Comparison of ENCODE assay signal across 10 mouse cellular contexts in the genomic region with DNA sequence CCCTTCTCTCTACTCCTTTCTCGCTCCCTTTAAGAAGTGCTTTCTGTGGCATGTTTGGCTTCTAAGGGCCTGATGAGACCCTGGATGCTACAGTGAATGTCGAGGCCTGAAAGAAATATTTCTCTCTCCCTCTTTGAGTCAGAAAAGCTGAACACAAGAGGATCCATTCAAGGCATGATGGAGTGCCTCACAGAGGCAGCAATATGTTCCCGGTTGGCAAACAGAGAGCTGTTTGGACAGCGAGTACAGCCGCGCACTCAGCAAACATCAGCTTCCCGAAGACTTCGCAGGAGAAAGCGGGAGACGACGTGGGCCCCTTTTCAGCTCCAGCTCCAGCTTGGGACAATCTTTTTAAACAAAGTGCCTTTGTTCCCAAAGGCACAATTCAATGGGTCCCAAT.
A peak's percentile ranks its signal among the peaks of the same experiment; 100 is the strongest.
DNase-seq lines count a peak whose midpoint lies in the region; ATAC-seq lines count a peak whose summit lies in the region.
"Had no signal": no experiment of that assay in that cellular context is flagged by ENCODE, and none has a peak within 500 bp of the region (broad histone marks: within the 10 kb centered on the region; RNA-seq: fewer than 3 reads in every experiment).

No protein-coding gene starts in this region.

- no peak overlapping the region for H3K4me3 ChIP-seq in heart, embryonic 11.5 days (ENCODE audit: low read depth, low read length)
- no peak overlapping the region for H3K4me3 ChIP-seq in hindbrain, embryonic 11.5 days (ENCODE audit: low read depth, low read length)
- H3K4me3 ChIP-seq in midbrain, embryonic 12.5 days, result no peak overlapping the region

- ATAC-seq in heart, embryonic 11.5 days (replicated peaks; ENCODE audit: insufficient number of reproducible peaks, low FRiP score, low TSS enrichment), result no peak
- ATAC-seq in hindbrain, embryonic 11.5 days (ENCODE audit: low FRiP score), result peak; percentile 65
- no peak for ATAC-seq in midbrain, embryonic 12.5 days (ENCODE audit: low FRiP score, low read depth)

- no peak overlapping the region for H3K4me2 ChIP-seq in heart, embryonic 11.5 days
- H3K4me2 ChIP-seq in hindbrain, embryonic 11.5 days (replicated peaks; ENCODE audit: low read depth, low read length), result no peak overlapping the region
- no peak overlapping the region for H3K4me2 ChIP-seq in midbrain, embryonic 12.5 days (replicated peaks)

- peak; percentile 79 for DNase-seq in heart, adult 11 months
- peak; percentile 52 for DNase-seq in embryo, embryonic 10.5 days (ENCODE audit: low spot score)
- DNase-seq in hindbrain, embryonic 11.5 days (ENCODE audit: low spot score), result peak; percentile 47
- DNase-seq in gastrocnemius, postnatal 14 days, result no peak
- DNase-seq in kidney, adult 11 months, result no peak
- DNase-seq in MN1 (ENCODE audit: low spot score), result no peak
- DNase-seq: heart, postnatal 10 days; layer of hippocampus, postnatal 36 days had no signal

- H3K36me3 ChIP-seq in heart, embryonic 11.5 days (ENCODE audit: control insufficient read depth, insufficient read depth, low read length), result no peaks in the 10 kb centered on the region
- H3K36me3 ChIP-seq in hindbrain, embryonic 11.5 days (ENCODE audit: control insufficient read depth, insufficient read depth, low read length), result no peaks in the 10 kb centered on the region
- no peaks in the 10 kb centered on the region for H3K36me3 ChIP-seq in midbrain, embryonic 12.5 days

- no peak overlapping the region for H3K9ac ChIP-seq in heart, embryonic 11.5 days (ENCODE audit: low read depth, low read length)
- H3K9ac ChIP-seq in hindbrain, embryonic 11.5 days (ENCODE audit: low read depth, low read length), result no peak overlapping the region
- no peak overlapping the region for H3K9ac ChIP-seq in midbrain, embryonic 12.5 days (replicated peaks)

- peaks cover 16% of the 10 kb centered on the region for H3K4me1 ChIP-seq in heart, embryonic 11.5 days (ENCODE audit: control insufficient read depth, insufficient read depth, low read length)
- H3K4me1 ChIP-seq in hindbrain, embryonic 11.5 days (replicated peaks; ENCODE audit: control insufficient read depth, insufficient read depth, low read length), result no peaks in the 10 kb centered on the region
- H3K4me1 ChIP-seq in midbrain, embryonic 12.5 days, result peaks cover 14% of the 10 kb centered on the region

- H3K9me3 ChIP-seq in heart, embryonic 11.5 days (replicated peaks; ENCODE audit: control insufficient read depth, low read length), result no peaks in the 10 kb centered on the region
- H3K9me3 ChIP-seq in hindbrain, embryonic 11.5 days (ENCODE audit: control insufficient read depth, low read length), result no peaks in the 10 kb centered on the region
- H3K9me3 ChIP-seq in midbrain, embryonic 12.5 days, result no peaks in the 10 kb centered on the region

- WGBS in heart, embryonic 11.5 days (ENCODE audit: insufficient replicate concordance), result 66% methylated on average over 11 of the region's 11 CpGs
- WGBS in hindbrain, embryonic 11.5 days, result 19% methylated on average over 11 of the region's 11 CpGs
- WGBS in midbrain, embryonic 12.5 days, result 42% methylated on average over 11 of the region's 11 CpGs

- intact Hi-C loops in gastrocnemius, postnatal 14 days (cut with DNase I; ENCODE audit: low total_unique reads), result no loop called here

- no peaks in the 10 kb centered on the region for H3K27me3 ChIP-seq in heart, embryonic 11.5 days (ENCODE audit: control insufficient read depth, insufficient read depth, low read length)
- no peaks in the 10 kb centered on the region for H3K27me3 ChIP-seq in hindbrain, embryonic 11.5 days (ENCODE audit: control insufficient read depth, insufficient read depth, low read length)
- H3K27me3 ChIP-seq in midbrain, embryonic 12.5 days, result no peaks in the 10 kb centered on the region

- no peak overlapping the region for H3K27ac ChIP-seq in heart, embryonic 11.5 days (ENCODE audit: low read depth, low read length)
- H3K27ac ChIP-seq in hindbrain, embryonic 11.5 days (ENCODE audit: low read depth, low read length), result peak overlapping the region; percentile 56; the same call in 1 of the 2 replicates
- peak overlapping the region; percentile 27 for H3K27ac ChIP-seq in midbrain, embryonic 12.5 days (replicated peaks)

Comparison
In these comparisons a context has a peak if more than half of its experiments do, and no peak if none do; other contexts are left out.
1. DNase-seq: peak in heart, adult 11 months (single experiment), embryo, embryonic 10.5 days (single experiment) and hindbrain, embryonic 11.5 days (single experiment); none in gastrocnemius, postnatal 14 days (single experiment), kidney, adult 11 months (single experiment) and MN1 (single experiment).